Mouse (Mus musculus) heart, adult 2 months (tissue): ENCODE measurements around the gene Gpt2. TPM values are rescaled to one million over a fixed set of nuclear protein-coding genes. Genes with fewer than 3 reads are reported as not detected.

Experiments
- DNase-seq, 2 experiments: peaks; one replicate each; pipeline ENCODE4 v3.0.0; 2021
- H3K27ac ChIP-seq: fragments of 200-600 bp; 2 replicates; pipeline ENCODE4 v1.8.1; 2022
- H3K27me3 ChIP-seq: fragments of 200-500 bp; 2 replicates; pipeline ENCODE4 v1.6.1; 2012; ENCODE audit warnings: mild to moderate bottlenecking, low read length, inconsistent platforms, mixed read lengths; ENCODE audit not compliant: control insufficient read depth, insufficient read depth
- H3K36me3 ChIP-seq: fragments of 200-500 bp; 2 replicates; pipeline ENCODE4 v1.6.1; 2012; ENCODE audit warnings: low read length, inconsistent platforms; ENCODE audit not compliant: control insufficient read depth, insufficient read depth
- H3K4me1 ChIP-seq: fragments of 200-500 bp; 2 replicates; pipeline ENCODE4 v1.6.1; 2011; ENCODE audit warnings: low read length; ENCODE audit not compliant: control insufficient read depth, insufficient read depth
- H3K4me3 ChIP-seq: fragments of 200-600 bp; 2 replicates; pipeline ENCODE4 v1.8.1; 2022
- H3K79me2 ChIP-seq: fragments of 200-500 bp; replicated peaks from 2 replicates; pipeline ENCODE4 v1.6.1; 2012; ENCODE audit warnings: mild to moderate bottlenecking, inconsistent platforms, low read length, moderate library complexity, mixed read lengths; ENCODE audit not compliant: control insufficient read depth, insufficient read depth
- H3K9ac ChIP-seq: fragments of 200-500 bp; 2 replicates; pipeline ENCODE4 v1.6.1; 2012; ENCODE audit warnings: low read depth, mild to moderate bottlenecking, control low read depth, inconsistent platforms, low read length, mixed read lengths
- CTCF ChIP-seq: fragments of 200-600 bp; IDR thresholded peaks from 2 replicates; pipeline ENCODE4 v1.8.1; 2022; ENCODE audit warnings: antibody characterized with exemption, mild to moderate bottlenecking, moderate library complexity
- EP300 ChIP-seq: fragments of 200-500 bp; IDR thresholded peaks from 2 replicates; pipeline ENCODE4 v1.6.1; 2011; ENCODE audit warnings: low read depth, low read length, control low read depth; ENCODE audit not compliant: insufficient read depth
- POLR2A ChIP-seq: fragments of 200-500 bp; IDR thresholded peaks from 2 replicates; pipeline ENCODE4 v1.6.1; 2011; ENCODE audit warnings: mild to moderate bottlenecking, low read depth, low read length, control low read depth; ENCODE audit not compliant: insufficient read depth
- WGBS: fragments of 180-500 bp; shearing (Covaris S2); methylation state at CpG from one replicate; pipeline ENCODE4 v1.1.7; 2018; 5-methylcytosine and 5-hydroxymethylcytosine counted together
- intact Hi-C: fragments of 180-260 bp; cut with DNase I; formaldehyde crosslinking; loops from one replicate; pipeline ENCODE4 v1.15.1; 2025
- polyA plus RNA-seq: library from polyadenylated mRNA; depleted of rRNA; stranded (reverse); fragments of >200 nt; gene quantifications from 2 replicates; pipeline ENCODE4 v1.2.3, GENCODE M21; 2012
- total RNA-seq, 2 experiments: library from RNA; stranded (reverse); gene quantifications; 2 replicates each; pipeline ENCODE4 v1.2.3; 2021

The Gpt2 gene
- total and polyA plus RNA-seq, 3 experiments = 19.7 to 35.2 (median 32.4) TPM

GRCm38 (mm10) chr8:85531471-85531870, 39.1 kb downstream of the Gpt2 start:
- Histone ChIP-seq H3K79me2 (no peaks in the 10 kb centered on the region), H3K4me3 (no peak overlapping the region), H3K9ac (no peak overlapping the region), H3K4me1 (no peaks in the 10 kb centered on the region; the same call in 1 of the 2 replicates), H3K27me3 (no peaks in the 10 kb centered on the region), H3K36me3 (no peaks in the 10 kb centered on the region; the same call in 1 of the 2 replicates), H3K27ac (no peak overlapping the region)
- intact Hi-C loops = no loop called here
- 85% methylated on average over 3 of the region's 3 CpGs for WGBS
- no peak for TF ChIP-seq POLR2A
- DNase-seq = no peak

GRCm38 (mm10) chr8:85532843-85533242, 40.5 kb downstream of the Gpt2 start:
- Histone ChIP-seq H3K36me3 (peaks cover 3% of the 10 kb centered on the region), H3K79me2 (no peaks in the 10 kb centered on the region), H3K9ac (no peak overlapping the region), H3K4me1 (no peaks in the 10 kb centered on the region; the same call in 1 of the 2 replicates), H3K4me3 (no peak overlapping the region), H3K27me3 (no peaks in the 10 kb centered on the region), H3K27ac (no peak overlapping the region)
- no peak for DNase-seq
- intact Hi-C loops = no loop called here
- WGBS = 93% methylated on average over 4 of the region's 4 CpGs
- TF ChIP-seq EP300 (no peak), POLR2A (no peak), CTCF (no peak)

- intact Hi-C loops = no loop called here
- WGBS = 90% methylated on average over 2 of the region's 2 CpGs
- no peaks in the 10 kb centered on the region for H3K27me3 ChIP-seq
- H3K36me3 ChIP-seq = peaks cover 8% of the 10 kb centered on the region
- H3K4me3 ChIP-seq = no peak overlapping the region
- H3K9ac ChIP-seq = no peak overlapping the region
- no peaks in the 10 kb centered on the region; the same call in 1 of the 2 replicates for H3K4me1 ChIP-seq
- no peak for TF ChIP-seq EP300
- TF ChIP-seq CTCF = no peak
- no peak for TF ChIP-seq POLR2A
- no peak for DNase-seq
- no peak overlapping the region for H3K27ac ChIP-seq
- H3K79me2 ChIP-seq = no peaks in the 10 kb centered on the region
Observed at GRCm38 (mm10) chr8:85533434-85533833, 41.1 kb downstream of the Gpt2 start.

GRCm38 (mm10) chr8:85534163-85534562, 41.8 kb downstream of the Gpt2 start:
- WGBS = 72% methylated on average over 1 of the region's 1 CpGs
- H3K27me3 ChIP-seq = no peaks in the 10 kb centered on the region
- intact Hi-C loops = no loop called here

GRCm38 (mm10) chr8:85536332-85536731, 44.0 kb downstream of the Gpt2 start:
- intact Hi-C loops = no loop called here
- no peak overlapping the region for H3K4me3 ChIP-seq
- no peak overlapping the region for H3K9ac ChIP-seq
- TF ChIP-seq EP300 (no peak), CTCF (no peak), POLR2A (no peak)
- H3K27me3 ChIP-seq = no peaks in the 10 kb centered on the region
- H3K79me2 ChIP-seq = no peaks in the 10 kb centered on the region
- WGBS = 95% methylated on average over 2 of the region's 2 CpGs
- no peak for DNase-seq
- H3K27ac ChIP-seq = no peak overlapping the region
- H3K36me3 ChIP-seq = peaks cover 13% of the 10 kb centered on the region
- no peaks in the 10 kb centered on the region for H3K4me1 ChIP-seq

More at GRCm38 (mm10) chr8:85534163-85534562, 41.8 kb downstream of the Gpt2 start:
- Histone ChIP-seq H3K4me1 (no peaks in the 10 kb centered on the region), H3K9ac (no peak overlapping the region), H3K79me2 (no peaks in the 10 kb centered on the region), H3K4me3 (no peak overlapping the region), H3K27ac (no peak overlapping the region), H3K36me3 (peaks cover 13% of the 10 kb centered on the region)
- TF ChIP-seq EP300 = no peak
- no peak for TF ChIP-seq CTCF
- TF ChIP-seq POLR2A = no peak
- no peak for DNase-seq

DNA sequence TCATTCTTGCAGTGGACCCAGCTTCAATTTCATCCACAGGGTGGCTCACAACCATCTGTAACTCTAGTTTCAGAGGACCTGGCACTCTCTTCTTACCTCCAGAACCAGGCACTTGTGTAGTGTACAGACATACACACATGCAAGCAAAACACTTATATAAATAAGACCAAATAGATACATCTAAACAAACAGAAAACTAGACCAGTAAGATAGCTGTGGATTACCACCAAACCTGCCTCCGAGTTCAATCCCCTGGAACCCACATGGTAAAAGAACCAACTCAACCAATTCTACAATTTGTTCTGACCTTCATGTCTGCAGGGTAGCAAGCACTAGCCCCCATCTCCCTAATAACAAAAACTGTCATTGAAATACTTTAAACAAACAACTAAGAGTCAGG, 59.6 kb downstream of the Gpt2 start:
- Histone ChIP-seq H3K27ac (no peak overlapping the region), H3K4me3 (no peak overlapping the region), H3K4me1 (peaks cover 4% of the 10 kb centered on the region), H3K27me3 (no peaks in the 10 kb centered on the region), H3K36me3 (peaks cover 57% of the 10 kb centered on the region), H3K79me2 (0 out of 2 replicates have a peak, but pooled peaks cover 5% of the 10 kb centered on the region), H3K9ac (no peak overlapping the region)
- WGBS = 74% methylated on average over 1 of the region's 1 CpGs
- no peak for DNase-seq
- TF ChIP-seq CTCF (0 out of 2 replicates have a peak, but pooled peaks have one; percentile 21), EP300 (no peak)
- intact Hi-C loops = loop anchor here (10.0 kb wide), 1 partner anchor 477 kb away; the partner anchor contains the start of gene Dhps
